Mouse (Mus musculus) lung, adult 2 months (tissue): ENCODE measurements around the gene Mthfd1. TPM values are rescaled to one million over a fixed set of nuclear protein-coding genes. Genes with fewer than 3 reads are reported as not detected.

ENCODE experiments used
- DNase-seq: peaks from one replicate; pipeline ENCODE4 v3.0.0; 2022
- H3K4me1 ChIP-seq: fragments of 200-500 bp; 2 replicates; pipeline ENCODE4 v1.6.1; 2011; ENCODE audit warnings: low read length; ENCODE audit not compliant: control insufficient read depth, insufficient read depth
- H3K4me3 ChIP-seq: fragments of 200-500 bp; replicated peaks from 2 replicates; pipeline ENCODE3; 2011; ENCODE audit warnings: low read depth, mild to moderate bottlenecking, control low read depth, low read length; ENCODE audit errors: extremely low read depth
- CTCF ChIP-seq: fragments of 200-500 bp; IDR thresholded peaks from 2 replicates; pipeline ENCODE4 v1.5.1; 2011; ENCODE audit warnings: mild to moderate bottlenecking, low read length, control low read depth; ENCODE audit not compliant: insufficient read depth
- POLR2A ChIP-seq: fragments of 200-500 bp; IDR thresholded peaks from 2 replicates; pipeline ENCODE4 v1.6.1; 2011; ENCODE audit warnings: low read depth, mild to moderate bottlenecking, control low read depth, low read length, borderline replicate concordance; ENCODE audit errors: extremely low read depth
- WGBS: fragments of 180-500 bp; shearing (Covaris S2); methylation state at CpG from one replicate; pipeline ENCODE4 v1.1.7; 2018; 5-methylcytosine and 5-hydroxymethylcytosine counted together
- polyA plus RNA-seq: library from polyadenylated mRNA; depleted of rRNA; stranded (reverse); fragments of >200 nt; gene quantifications from 2 replicates; pipeline ENCODE4 v1.2.3, GENCODE M21; 2012

Gene Mthfd1
- polyA plus RNA-seq, 1 experiment = 96.2 TPM

DNA sequence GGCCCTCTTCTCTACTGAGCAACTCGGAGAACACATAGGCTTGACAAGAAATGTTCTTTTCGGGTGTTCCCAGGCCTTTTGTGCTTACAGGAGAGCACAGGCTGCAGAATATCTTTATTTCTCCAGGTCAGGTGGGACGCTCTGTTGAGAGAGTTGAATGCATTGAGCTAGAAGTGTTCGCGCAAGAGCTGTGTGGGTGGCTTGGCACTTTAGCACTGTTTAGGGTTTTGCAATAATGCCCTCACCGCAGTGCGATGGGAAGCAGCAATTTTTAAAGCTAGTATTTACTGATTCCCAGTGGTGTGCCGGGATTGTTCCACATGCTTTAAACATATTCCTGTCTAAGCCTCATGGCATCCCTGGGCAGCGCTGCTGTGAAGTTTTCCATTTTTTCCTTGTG, 56.1 kb downstream of the Mthfd1 start:
- 74% methylated on average over 9 of the region's 9 CpGs for WGBS
- no peak for DNase-seq
- TF ChIP-seq CTCF (no peak), POLR2A (no peak)
- Histone ChIP-seq H3K4me1 (peaks cover 6% of the 10 kb centered on the region), H3K4me3 (no peak overlapping the region)

- TF ChIP-seq CTCF (no peak), POLR2A (no peak)
- Histone ChIP-seq H3K4me1 (peaks cover 6% of the 10 kb centered on the region), H3K4me3 (no peak overlapping the region)
- no peak for DNase-seq
- 80% methylated on average over 8 of the region's 8 CpGs for WGBS
Observed at GRCm38 (mm10) chr12:76311951-76312350, 56.9 kb downstream of the Mthfd1 start.

DNA sequence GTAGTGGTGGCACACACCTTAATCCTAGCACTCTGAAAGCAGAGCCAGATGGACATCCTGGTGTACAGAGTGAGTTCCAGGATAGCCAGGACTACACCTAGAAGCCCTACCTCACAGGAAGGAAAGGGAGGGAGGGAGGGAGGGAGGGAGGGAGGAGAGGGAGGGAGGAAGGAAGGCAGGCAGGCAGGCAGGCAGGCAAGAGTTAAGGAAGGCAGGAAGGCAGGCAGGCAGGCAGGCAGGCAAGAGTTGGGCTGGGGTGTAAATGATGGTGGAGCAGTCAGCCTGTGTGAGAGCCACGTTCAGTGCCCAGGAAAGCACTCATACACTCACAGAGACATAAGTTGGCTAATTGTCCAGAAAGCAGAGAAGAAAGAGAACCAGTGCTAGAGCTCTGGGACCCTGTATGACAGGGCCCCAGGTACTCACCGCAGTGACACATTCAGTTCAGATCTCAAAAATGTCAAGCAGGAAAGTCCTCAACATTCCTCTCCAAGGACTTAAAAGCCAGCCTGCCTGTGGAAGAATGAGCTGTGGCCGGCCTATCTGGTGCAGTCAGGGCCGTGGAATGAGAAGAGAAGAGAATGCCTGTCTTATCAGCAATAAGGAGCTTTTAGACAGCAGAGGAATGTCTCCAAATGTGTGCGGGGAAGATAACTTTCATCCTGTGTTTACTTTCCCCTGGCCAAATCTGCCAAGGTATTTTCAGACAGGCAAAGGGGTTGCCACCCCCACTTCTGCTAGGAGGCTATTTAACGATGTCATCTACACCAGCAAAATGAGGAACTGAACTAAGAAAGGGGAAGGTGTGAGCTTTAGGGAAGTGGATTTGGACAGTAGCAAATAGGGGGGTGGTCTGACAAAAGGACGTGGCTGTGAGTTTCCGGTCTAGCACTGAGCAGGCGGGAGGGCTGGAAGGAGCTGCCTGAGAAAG, 63.4 kb downstream of the Mthfd1 start:
- DNase-seq = no peak
- Histone ChIP-seq H3K4me3 (no peak overlapping the region), H3K4me1 (peaks cover 10% of the 10 kb centered on the region)
- WGBS = 13% methylated on average over 9 of the region's 9 CpGs
- TF ChIP-seq CTCF (no peak), POLR2A (no peak)

GRCm38 (mm10) chr12:76324679-76325431, 69.8 kb downstream of the Mthfd1 start, which contains the start of gene Akap5:
Gene Akap5, plus strand, starts transcription at chr12:76324891.
- peak; percentile 59 for DNase-seq
- peak; percentile 21; the same call in 1 of the 2 replicates for TF ChIP-seq POLR2A
- no peak for TF ChIP-seq CTCF
- H3K4me1 ChIP-seq = no peaks in the 10 kb centered on the region
- 3% methylated on average over 53 of the region's 53 CpGs for WGBS
- peak within 1 kb of the TSS; percentile 61 for H3K4me3 ChIP-seq

- no peak for DNase-seq
- TF ChIP-seq POLR2A (peak; percentile 31; the same call in 1 of the 2 replicates), CTCF (no peak)
- no peaks in the 10 kb centered on the region for H3K4me1 ChIP-seq
- WGBS = 79% methylated on average over 23 of the region's 23 CpGs
- H3K4me3 ChIP-seq = no peak overlapping the region
Observed at GRCm38 (mm10) chr12:76326437-76327220, 71.5 kb downstream of the Mthfd1 start.

- Histone ChIP-seq H3K4me1 (no peaks in the 10 kb centered on the region), H3K4me3 (no peak overlapping the region)
- no peak for DNase-seq
- 73% methylated on average over 6 of the region's 6 CpGs for WGBS
- TF ChIP-seq POLR2A (no peak), CTCF (no peak)
Observed at GRCm38 (mm10) chr12:76328567-76329354, 73.7 kb downstream of the Mthfd1 start.

GRCm38 (mm10) chr12:76333688-76334087, 78.6 kb downstream of the Mthfd1 start:
- TF ChIP-seq POLR2A = no peak
- TF ChIP-seq CTCF = no peak
- no peak for DNase-seq
- WGBS = 87% methylated on average over 5 of the region's 5 CpGs

DNA sequence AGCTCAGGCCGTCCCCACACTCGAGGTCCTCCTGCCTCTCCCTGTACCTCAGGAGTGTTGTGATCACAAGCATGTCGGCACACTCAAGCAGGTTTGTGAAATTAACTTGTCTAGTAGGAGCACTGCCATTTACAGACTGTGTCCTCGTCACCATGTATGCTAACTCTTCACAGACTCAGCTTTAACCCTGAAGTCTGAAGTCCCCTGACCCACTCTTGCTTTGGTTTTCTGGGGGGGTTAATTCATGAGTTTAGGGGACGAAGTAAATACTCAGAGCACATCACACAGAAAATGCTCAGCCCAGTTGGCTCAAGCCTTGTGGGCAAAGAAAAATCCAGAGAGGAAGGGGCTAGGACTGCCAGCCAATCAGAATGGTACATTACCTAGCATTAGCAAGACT, 80.5 kb downstream of the Mthfd1 start:
- H3K4me3 ChIP-seq = no peak overlapping the region
- WGBS = 69% methylated on average over 5 of the region's 5 CpGs
- DNase-seq = no peak
- no peak for TF ChIP-seq CTCF
- no peak for TF ChIP-seq POLR2A
- H3K4me1 ChIP-seq = no peaks in the 10 kb centered on the region

More at GRCm38 (mm10) chr12:76333688-76334087, 78.6 kb downstream of the Mthfd1 start:
- Histone ChIP-seq H3K4me1 (no peaks in the 10 kb centered on the region), H3K4me3 (no peak overlapping the region)
